Comparison of ENCODE assay signal across 16 mouse cellular contexts in genomic region chr7:91724397-91724796, GRCm38 (mm10).
"Had no signal": no experiment of that assay in that cellular context is flagged by ENCODE, and none has a peak within 500 bp of the region (broad histone marks: within the 10 kb centered on the region; RNA-seq: fewer than 3 reads in every experiment).

No protein-coding gene starts in this region.

- H3K27ac ChIP-seq: midbrain, embryonic 10.5 days; midbrain, embryonic 12.5 days; neural tube, embryonic 13.5 days; stomach, embryonic 15.5 days; stomach, postnatal 0 days had no signal

- H3K36me3 ChIP-seq: midbrain, embryonic 10.5 days; midbrain, embryonic 12.5 days; neural tube, embryonic 13.5 days; stomach, embryonic 15.5 days had no signal

- ATAC-seq: midbrain, embryonic 16.5 days had no signal

- H3K9ac ChIP-seq: lung, embryonic 14.5 days; midbrain, embryonic 12.5 days; neural tube, embryonic 13.5 days; stomach, embryonic 15.5 days had no signal

- DNase-seq: lung, adult 18-20 months; lung, embryonic 14.5 days; lung, postnatal 10 days; lung, postnatal 4 days; midbrain, embryonic 14.5 days; right cerebral cortex, postnatal 14 days; thymus, adult 2 months; thymus, postnatal 25 days; thymus, postnatal 4 days had no signal

- H3K4me2 ChIP-seq: lung, embryonic 14.5 days; midbrain, embryonic 12.5 days; neural tube, embryonic 13.5 days; stomach, embryonic 15.5 days had no signal

- H3K4me1 ChIP-seq: midbrain, embryonic 10.5 days; midbrain, embryonic 12.5 days; neural tube, embryonic 13.5 days; stomach, embryonic 15.5 days had no signal

- H3K4me3 ChIP-seq: midbrain, embryonic 10.5 days; midbrain, embryonic 12.5 days; myocyte; neural tube, embryonic 13.5 days; stomach, embryonic 15.5 days had no signal

- H3K27me3 ChIP-seq: midbrain, embryonic 12.5 days; neural tube, embryonic 13.5 days; stomach, embryonic 15.5 days had no signal

- H3K9me3 ChIP-seq: midbrain, embryonic 10.5 days; midbrain, embryonic 12.5 days; neural tube, embryonic 13.5 days; stomach, embryonic 15.5 days had no signal
